Mouse (Mus musculus) small intestine, adult 2 months (tissue): ENCODE measurements around the gene Slc25a47. TPM values are rescaled to one million over a fixed set of nuclear protein-coding genes. Genes with fewer than 3 reads are reported as not detected.
A peak's percentile ranks its signal among the peaks of the same experiment; 100 is the strongest.

Experiments
- H3K27ac ChIP-seq: fragments of 200-500 bp; 2 replicates; pipeline ENCODE4 v1.5.1; 2012; ENCODE audit warnings: low read depth, low read length, control low read depth, inconsistent platforms; ENCODE audit not compliant: insufficient read depth
- H3K27me3 ChIP-seq: fragments of 200-500 bp; 2 replicates; pipeline ENCODE4 v1.6.1; 2012; ENCODE audit warnings: mild to moderate bottlenecking, moderate library complexity, low read length, inconsistent platforms; ENCODE audit not compliant: control insufficient read depth, insufficient read depth
- H3K36me3 ChIP-seq: fragments of 200-500 bp; 2 replicates; pipeline ENCODE4 v1.6.1; 2012; ENCODE audit warnings: mild to moderate bottlenecking, low read length, control low read depth, inconsistent platforms; ENCODE audit not compliant: control insufficient read depth, insufficient read depth
- H3K4me1 ChIP-seq: fragments of 200-500 bp; 2 replicates; pipeline ENCODE4 v1.6.1; 2012; ENCODE audit warnings: low read length, inconsistent platforms, mixed read lengths; ENCODE audit not compliant: control insufficient read depth, insufficient read depth, insufficient read length
- H3K4me3 ChIP-seq: fragments of 200-500 bp; 2 replicates; pipeline ENCODE4 v1.5.1; 2012; ENCODE audit warnings: low read depth, mild to moderate bottlenecking, control low read depth, inconsistent platforms, low read length, moderate library complexity
- CTCF ChIP-seq: fragments of 200-500 bp; IDR thresholded peaks from 2 replicates; pipeline ENCODE4 v1.5.1; 2012; ENCODE audit warnings: low read depth, mild to moderate bottlenecking, control low read depth, inconsistent platforms, low read length, moderate library complexity, mixed read lengths; ENCODE audit not compliant: insufficient replicate concordance, insufficient read length; ENCODE audit errors: extremely low read depth
- POLR2A ChIP-seq: fragments of 200-500 bp; IDR thresholded peaks from 2 replicates; pipeline ENCODE4 v1.6.1; 2012; ENCODE audit warnings: low read depth, mild to moderate bottlenecking, control low read depth, inconsistent platforms, low read length, moderate library complexity
- WGBS: fragments of 180-500 bp; shearing (Covaris S2); methylation state at CpG from one replicate; pipeline ENCODE4 v1.1.7; 2018; 5-methylcytosine and 5-hydroxymethylcytosine counted together
- polyA plus RNA-seq: library from polyadenylated mRNA; depleted of rRNA; stranded (reverse); fragments of >200 nt; gene quantifications from 2 replicates; pipeline ENCODE4 v1.2.3, GENCODE M21; 2012

The Slc25a47 gene
- polyA plus RNA-seq, 1 experiment, result 7.9 TPM

GRCm38 (mm10) chr12:108857109-108857508 lies 21.3 kb downstream of the Slc25a47 start:
- Histone ChIP-seq H3K4me3 (no peak overlapping the region), H3K4me1 (peaks cover 4% of the 10 kb centered on the region), H3K36me3 (peaks cover 16% of the 10 kb centered on the region), H3K27me3 (no peaks in the 10 kb centered on the region), H3K27ac (peak overlapping the region; percentile 36; the same call in 1 of the 2 replicates)
- TF ChIP-seq CTCF (no peak), POLR2A (no peak)
- 73% methylated on average over 7 of the region's 7 CpGs for WGBS

GRCm38 (mm10) chr12:108857589-108858184 lies 21.8 kb downstream of the Slc25a47 start:
- 66% methylated on average over 7 of the region's 7 CpGs for WGBS

GRCm38 (mm10) chr12:108858486-108858885 lies 22.6 kb downstream of the Slc25a47 start:
- Histone ChIP-seq H3K4me3 (no peak overlapping the region), H3K36me3 (peaks cover 22% of the 10 kb centered on the region), H3K4me1 (peaks cover 4% of the 10 kb centered on the region), H3K27me3 (no peaks in the 10 kb centered on the region), H3K27ac (no peak overlapping the region)
- TF ChIP-seq CTCF (no peak), POLR2A (no peak)
- WGBS, result 86% methylated on average over 5 of the region's 5 CpGs

More at GRCm38 (mm10) chr12:108857589-108858184, 21.8 kb downstream of the Slc25a47 start:
- TF ChIP-seq POLR2A, result no peak
- no peak for TF ChIP-seq CTCF
- Histone ChIP-seq H3K27ac (peak overlapping the region; percentile 36; the same call in 1 of the 2 replicates), H3K27me3 (no peaks in the 10 kb centered on the region), H3K4me3 (no peak overlapping the region), H3K36me3 (peaks cover 19% of the 10 kb centered on the region), H3K4me1 (peaks cover 4% of the 10 kb centered on the region)

DNA sequence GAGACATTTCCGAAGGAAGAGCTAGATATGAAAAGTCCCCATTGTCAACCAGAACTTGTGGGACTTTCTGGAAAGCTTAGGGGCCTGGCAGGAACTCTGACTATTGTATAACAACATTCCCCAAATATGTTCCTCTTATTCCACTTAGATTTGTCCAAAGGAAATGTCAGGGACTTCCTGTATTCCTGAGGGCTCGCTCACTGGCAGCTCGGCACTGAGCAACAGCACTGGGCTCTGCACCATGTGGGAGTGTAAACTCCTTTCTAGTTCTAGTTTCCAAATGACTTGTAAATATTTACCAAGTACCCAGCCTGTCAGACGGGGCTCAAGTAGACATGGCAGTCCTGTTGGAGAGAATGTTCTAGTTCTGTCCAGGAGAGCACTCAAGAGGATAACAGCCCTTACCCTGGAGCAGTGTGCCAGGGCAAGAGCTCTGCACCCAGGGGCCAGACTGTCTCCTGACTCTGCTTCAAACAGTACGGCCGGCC lies 29.2 kb downstream of the Slc25a47 start:
- TF ChIP-seq CTCF (no peak), POLR2A (no peak)
- Histone ChIP-seq H3K36me3 (peaks cover 63% of the 10 kb centered on the region), H3K4me1 (no peaks in the 10 kb centered on the region), H3K27ac (peak overlapping the region; percentile 76), H3K4me3 (no peak overlapping the region), H3K27me3 (no peaks in the 10 kb centered on the region)
- WGBS, result 53% methylated on average over 6 of the region's 6 CpGs

- 86% methylated on average over 2 of the region's 2 CpGs for WGBS
Observed at GRCm38 (mm10) chr12:108869575-108869974, 33.7 kb downstream of the Slc25a47 start.

GRCm38 (mm10) chr12:108873122-108873521 lies 37.3 kb downstream of the Slc25a47 start:
- no peak for TF ChIP-seq POLR2A
- no peak for TF ChIP-seq CTCF
- Histone ChIP-seq H3K36me3 (peaks cover 67% of the 10 kb centered on the region), H3K27ac (no peak overlapping the region), H3K4me1 (no peaks in the 10 kb centered on the region), H3K4me3 (no peak overlapping the region), H3K27me3 (no peaks in the 10 kb centered on the region)
- WGBS, result 71% methylated on average over 5 of the region's 5 CpGs

More at GRCm38 (mm10) chr12:108869575-108869974, 33.7 kb downstream of the Slc25a47 start:
- H3K4me1 ChIP-seq, result no peaks in the 10 kb centered on the region
- no peak for TF ChIP-seq POLR2A
- peak; percentile 31; the same call in 1 of the 2 replicates for TF ChIP-seq CTCF
- H3K27me3 ChIP-seq, result no peaks in the 10 kb centered on the region
- H3K27ac ChIP-seq, result no peak overlapping the region
- peaks cover 67% of the 10 kb centered on the region for H3K36me3 ChIP-seq
- no peak overlapping the region for H3K4me3 ChIP-seq

- TF ChIP-seq CTCF (no peak), POLR2A (no peak)
- Histone ChIP-seq H3K27ac (no peak overlapping the region), H3K4me3 (no peak overlapping the region), H3K27me3 (no peaks in the 10 kb centered on the region), H3K4me1 (peaks cover 11% of the 10 kb centered on the region; the same call in 1 of the 2 replicates), H3K36me3 (peaks cover 46% of the 10 kb centered on the region)
- 92% methylated on average over 4 of the region's 4 CpGs for WGBS
Observed at GRCm38 (mm10) chr12:108879138-108879537, 43.3 kb downstream of the Slc25a47 start.
